Mouse (Mus musculus) lung, postnatal 0 days (tissue): ENCODE measurements around the gene Cd59b.

Experiments used
- CTCF ChIP-seq: IDR thresholded peaks from 2 replicates; pipeline ENCODE4 v1.5.1; 2016; ENCODE audit warnings: antibody characterized with exemption, mild to moderate bottlenecking
- EP300 ChIP-seq: IDR thresholded peaks from 2 replicates; pipeline ENCODE4 v1.6.1; 2016; ENCODE audit warnings: antibody characterized with exemption, mild to moderate bottlenecking, control low read depth

DNA sequence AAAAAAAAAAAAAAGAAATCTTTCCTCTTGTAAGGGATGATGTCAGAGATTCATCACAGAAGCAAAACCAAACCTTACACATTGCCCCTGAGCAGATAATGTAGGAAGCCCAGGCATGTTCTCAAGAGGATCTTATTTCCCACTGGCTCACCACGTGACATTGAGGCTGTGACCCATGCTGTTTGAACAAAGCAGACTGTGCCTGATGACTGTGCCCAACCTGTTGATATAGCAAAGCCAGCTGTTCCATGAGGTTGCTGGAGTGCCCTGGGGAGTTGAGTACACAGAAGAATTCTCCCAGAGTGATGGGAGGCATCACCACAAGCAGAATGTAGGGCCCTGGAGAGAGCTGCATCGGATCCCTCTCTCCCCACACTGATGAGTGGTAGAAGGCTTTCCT is 66.3 kb downstream of the Cd59b start:
- TF ChIP-seq EP300 = no peak
- no peak for TF ChIP-seq CTCF
